Mouse (Mus musculus): ENCODE measurements around the gene Ctse. TPM values are rescaled to one million over a fixed set of nuclear protein-coding genes. Genes with fewer than 3 reads are reported as not detected.

Gene Ctse
- polyA plus RNA-seq, 1 experiment from 2014 or later = 0.19 TPM

- 58% methylated on average over 8 of the region's 8 CpGs for WGBS
- Histone ChIP-seq H3K9me3 (no peaks in the 10 kb centered on the region), H3K4me1 (no peaks in the 10 kb centered on the region), H3K27ac (no peak within 1 kb of the TSS), H3K4me3 (no peak within 1 kb of the TSS), H3K36me3 (no peaks in the 10 kb centered on the region), H3K27me3 (no peaks in the 10 kb centered on the region), H3K9ac (no peak within 1 kb of the TSS), H3K4me2 (replicated peaks) (no peak within 1 kb of the TSS)
- ATAC-seq (ENCODE audit: insufficient number of reproducible peaks, insufficient read depth, low FRiP score, low TSS enrichment) = no peak
Observed at GRCm38 (mm10) chr1:131688475-131688874, 50.4 kb downstream of the Ctse start, which contains the start of gene Rab7b. Gene Rab7b, plus strand, starts transcription at chr1:131688695.

GRCm38 (mm10) chr1:131689016-131689415 lies 50.9 kb downstream of the Ctse start:
- Histone ChIP-seq H3K4me2 (replicated peaks) (no peak overlapping the region), H3K27me3 (no peaks in the 10 kb centered on the region), H3K9ac (no peak overlapping the region), H3K9me3 (no peaks in the 10 kb centered on the region), H3K4me3 (no peak overlapping the region), H3K36me3 (no peaks in the 10 kb centered on the region), H3K4me1 (no peaks in the 10 kb centered on the region), H3K27ac (no peak overlapping the region)
- ATAC-seq (ENCODE audit: insufficient number of reproducible peaks, insufficient read depth, low FRiP score, low TSS enrichment) = no peak
- 60% methylated on average over 3 of the region's 3 CpGs for WGBS

GRCm38 (mm10) chr1:131689899-131690298 lies 51.8 kb downstream of the Ctse start:
- Histone ChIP-seq H3K27me3 (no peaks in the 10 kb centered on the region), H3K36me3 (no peaks in the 10 kb centered on the region), H3K4me1 (no peaks in the 10 kb centered on the region), H3K27ac (no peak overlapping the region), H3K9me3 (no peaks in the 10 kb centered on the region), H3K4me3 (no peak overlapping the region), H3K9ac (no peak overlapping the region), H3K4me2 (replicated peaks) (no peak overlapping the region)
- no peak for ATAC-seq (ENCODE audit: insufficient number of reproducible peaks, insufficient read depth, low FRiP score, low TSS enrichment)
- 76% methylated on average over 5 of the region's 5 CpGs for WGBS

GRCm38 (mm10) chr1:131690435-131690834 lies 52.3 kb downstream of the Ctse start:
- no peaks in the 10 kb centered on the region for H3K4me1 ChIP-seq
- H3K36me3 ChIP-seq = no peaks in the 10 kb centered on the region
- no peak overlapping the region for H3K4me3 ChIP-seq
- H3K9ac ChIP-seq = no peak overlapping the region
- no peak for ATAC-seq (ENCODE audit: insufficient number of reproducible peaks, insufficient read depth, low FRiP score, low TSS enrichment)
- WGBS = 61% methylated on average over 3 of the region's 3 CpGs
- no peak overlapping the region for H3K4me2 ChIP-seq (replicated peaks)
- no peaks in the 10 kb centered on the region for H3K9me3 ChIP-seq
- no peak overlapping the region for H3K27ac ChIP-seq
- H3K27me3 ChIP-seq = no peaks in the 10 kb centered on the region

- H3K4me2 ChIP-seq (replicated peaks) = no peak overlapping the region
- no peaks in the 10 kb centered on the region for H3K9me3 ChIP-seq
- no peak overlapping the region for H3K4me3 ChIP-seq
- no peak overlapping the region for H3K9ac ChIP-seq
- no peaks in the 10 kb centered on the region for H3K27me3 ChIP-seq
- no peaks in the 10 kb centered on the region for H3K4me1 ChIP-seq
- H3K27ac ChIP-seq = no peak overlapping the region
- no peak for ATAC-seq (ENCODE audit: insufficient number of reproducible peaks, insufficient read depth, low FRiP score, low TSS enrichment)
- H3K36me3 ChIP-seq = no peaks in the 10 kb centered on the region
Observed at GRCm38 (mm10) chr1:131691356-131691755, 53.2 kb downstream of the Ctse start.

- no peak overlapping the region for H3K27ac ChIP-seq
- no peak overlapping the region for H3K4me2 ChIP-seq (replicated peaks)
- H3K9me3 ChIP-seq = no peaks in the 10 kb centered on the region
- H3K4me3 ChIP-seq = no peak overlapping the region
- no peaks in the 10 kb centered on the region for H3K27me3 ChIP-seq
- H3K36me3 ChIP-seq = no peaks in the 10 kb centered on the region
- WGBS = 73% methylated on average over 2 of the region's 2 CpGs
- peak; percentile 53; the same call in 1 of the 2 replicates for ATAC-seq (ENCODE audit: insufficient number of reproducible peaks, insufficient read depth, low FRiP score, low TSS enrichment)
- no peaks in the 10 kb centered on the region for H3K4me1 ChIP-seq
- no peak overlapping the region for H3K9ac ChIP-seq
Observed at GRCm38 (mm10) chr1:131695308-131695707, 57.2 kb downstream of the Ctse start.

GRCm38 (mm10) chr1:131696325-131696724 lies 58.2 kb downstream of the Ctse start:
- no peak overlapping the region for H3K4me3 ChIP-seq
- H3K4me1 ChIP-seq = no peaks in the 10 kb centered on the region
- H3K4me2 ChIP-seq (replicated peaks) = no peak overlapping the region
- no peak overlapping the region for H3K27ac ChIP-seq
- no peaks in the 10 kb centered on the region for H3K36me3 ChIP-seq
- H3K9me3 ChIP-seq = no peaks in the 10 kb centered on the region
- no peak for ATAC-seq (ENCODE audit: insufficient number of reproducible peaks, insufficient read depth, low FRiP score, low TSS enrichment)
- H3K9ac ChIP-seq = no peak overlapping the region
- H3K27me3 ChIP-seq = no peaks in the 10 kb centered on the region
- WGBS = 33% methylated on average over 4 of the region's 4 CpGs

- Histone ChIP-seq H3K9ac (no peak overlapping the region), H3K4me3 (no peak overlapping the region), H3K36me3 (no peaks in the 10 kb centered on the region), H3K9me3 (no peaks in the 10 kb centered on the region), H3K4me1 (no peaks in the 10 kb centered on the region), H3K27me3 (no peaks in the 10 kb centered on the region), H3K4me2 (replicated peaks) (no peak overlapping the region), H3K27ac (no peak overlapping the region)
- 91% methylated on average over 3 of the region's 3 CpGs for WGBS
- no peak for ATAC-seq (ENCODE audit: insufficient number of reproducible peaks, insufficient read depth, low FRiP score, low TSS enrichment)
Observed at GRCm38 (mm10) chr1:131698770-131699169, 60.7 kb downstream of the Ctse start.

GRCm38 (mm10) chr1:131699642-131700041 lies 61.5 kb downstream of the Ctse start:
- no peaks in the 10 kb centered on the region for H3K27me3 ChIP-seq
- no peak overlapping the region for H3K9ac ChIP-seq
- no peaks in the 10 kb centered on the region for H3K36me3 ChIP-seq
- no peaks in the 10 kb centered on the region for H3K4me1 ChIP-seq
- ATAC-seq (ENCODE audit: insufficient number of reproducible peaks, insufficient read depth, low FRiP score, low TSS enrichment) = no peak
- H3K9me3 ChIP-seq = no peaks in the 10 kb centered on the region
- H3K4me2 ChIP-seq (replicated peaks) = no peak overlapping the region
- H3K27ac ChIP-seq = no peak overlapping the region
- H3K4me3 ChIP-seq = no peak overlapping the region
- 75% methylated on average over 4 of the region's 4 CpGs for WGBS

GRCm38 (mm10) chr1:131700447-131700846 lies 62.3 kb downstream of the Ctse start:
- Histone ChIP-seq H3K4me1 (no peaks in the 10 kb centered on the region), H3K27me3 (no peaks in the 10 kb centered on the region), H3K36me3 (no peaks in the 10 kb centered on the region), H3K9me3 (no peaks in the 10 kb centered on the region), H3K4me3 (no peak overlapping the region), H3K27ac (no peak overlapping the region), H3K4me2 (replicated peaks) (no peak overlapping the region), H3K9ac (no peak overlapping the region)
- ATAC-seq (ENCODE audit: insufficient number of reproducible peaks, insufficient read depth, low FRiP score, low TSS enrichment) = no peak
- WGBS = 63% methylated on average over 5 of the region's 5 CpGs

GRCm38 (mm10) chr1:131701391-131701790 lies 63.3 kb downstream of the Ctse start:
- ATAC-seq (ENCODE audit: insufficient number of reproducible peaks, insufficient read depth, low FRiP score, low TSS enrichment) = no peak

GRCm38 (mm10) chr1:131702094-131702766 lies 64.1 kb downstream of the Ctse start:
- no peak for ATAC-seq (ENCODE audit: insufficient number of reproducible peaks, insufficient read depth, low FRiP score, low TSS enrichment)
- no peaks in the 10 kb centered on the region for H3K27me3 ChIP-seq
- no peaks in the 10 kb centered on the region for H3K36me3 ChIP-seq
- H3K9ac ChIP-seq = no peak overlapping the region
- 81% methylated on average over 8 of the region's 8 CpGs for WGBS
- no peaks in the 10 kb centered on the region for H3K4me1 ChIP-seq
- H3K4me2 ChIP-seq (replicated peaks) = no peak overlapping the region
- no peak overlapping the region for H3K4me3 ChIP-seq
- no peak overlapping the region for H3K27ac ChIP-seq
- H3K9me3 ChIP-seq = no peaks in the 10 kb centered on the region

More at GRCm38 (mm10) chr1:131701391-131701790, 63.3 kb downstream of the Ctse start:
- WGBS = 84% methylated on average over 5 of the region's 5 CpGs
- Histone ChIP-seq H3K27me3 (no peaks in the 10 kb centered on the region), H3K9me3 (no peaks in the 10 kb centered on the region), H3K9ac (no peak overlapping the region), H3K4me2 (replicated peaks) (no peak overlapping the region), H3K4me3 (no peak overlapping the region), H3K4me1 (no peaks in the 10 kb centered on the region), H3K36me3 (no peaks in the 10 kb centered on the region), H3K27ac (no peak overlapping the region)

All from embryonic facial prominence, embryonic 12.5 days (tissue).